In the genomic region with DNA sequence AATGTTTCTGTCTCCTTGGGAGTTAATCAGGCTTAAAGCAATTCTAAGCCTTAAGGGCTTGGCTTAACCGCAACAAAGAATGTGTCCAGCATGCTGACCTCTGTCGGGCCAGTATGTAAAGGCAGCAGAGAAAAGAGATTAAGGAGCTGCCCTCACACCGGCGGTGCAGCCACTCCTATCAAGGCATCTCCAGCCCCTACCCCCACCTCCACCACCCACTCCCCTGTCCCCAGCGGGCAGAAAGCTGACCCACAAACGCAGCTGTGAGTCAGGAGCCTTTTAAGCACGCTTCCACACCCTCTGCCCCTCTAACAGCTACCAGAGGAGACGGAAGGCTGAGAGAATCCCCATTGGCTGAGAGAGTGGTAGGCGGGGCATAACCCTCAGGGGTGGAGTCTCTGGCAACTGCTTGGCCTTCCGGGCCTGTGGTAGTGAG, we compare ENCODE assay signal across 9 mouse cellular contexts. TPM values are rescaled to one million over a fixed set of nuclear protein-coding genes. Genes with fewer than 3 reads are reported as not detected.
DNase-seq lines count a peak whose midpoint lies in the region; ATAC-seq lines count a peak whose summit lies in the region.
"Had no signal": no experiment of that assay in that cellular context is flagged by ENCODE, and none has a peak within 500 bp of the region (broad histone marks: within the 10 kb centered on the region; RNA-seq: fewer than 3 reads in every experiment).

No protein-coding gene starts in this region.

- intact Hi-C loops in left cerebral cortex, postnatal 4 days (cut with DNase I), result no loop called here

- DNase-seq in left cerebral cortex, postnatal 4 days, result peak; percentile 57
- no peak for DNase-seq in left cerebral cortex, adult 8-10 months (ENCODE audit: low spot score in 2 of 2)
- peak; percentile 93 for DNase-seq in forebrain, embryonic 10.5 days (ENCODE audit: extremely low spot score, low spot score)
- DNase-seq in heart, postnatal 4 days, result peak; percentile 72
- peak; percentile 83 for DNase-seq in limb, embryonic 11.5 days (ENCODE audit: low spot score)
- peak; percentile 78 for DNase-seq in testis, postnatal 10 days (ENCODE audit: low spot score)
- DNase-seq in layer of hippocampus, postnatal 25 days (ENCODE audit: extremely low spot score in 1 of 2, low spot score in 1 of 2), result no peak

- H3K9ac ChIP-seq in limb, embryonic 11.5 days (ENCODE audit: low read length), result peak overlapping the region; percentile 40; the same call in 1 of the 2 replicates
- no peak overlapping the region; the same call in 1 of the 2 replicates for H3K9ac ChIP-seq in midbrain, embryonic 12.5 days (replicated peaks)

- peak; percentile 96 for ATAC-seq in limb, embryonic 11.5 days (ENCODE audit: insufficient number of reproducible peaks, low FRiP score, low TSS enrichment, low read depth)
- peak; percentile 96 for ATAC-seq in midbrain, embryonic 12.5 days (ENCODE audit: low FRiP score, low read depth)

- peak overlapping the region; percentile 80 for H3K27ac ChIP-seq in forebrain, embryonic 10.5 days
- no peak overlapping the region for H3K27ac ChIP-seq in limb, embryonic 11.5 days (replicated peaks; ENCODE audit: low read depth, low read length)
- H3K27ac ChIP-seq in midbrain, embryonic 12.5 days (replicated peaks), result peak overlapping the region; percentile 54

- peaks cover 25% of the 10 kb centered on the region for H3K4me1 ChIP-seq in forebrain, embryonic 10.5 days
- H3K4me1 ChIP-seq in limb, embryonic 11.5 days (ENCODE audit: control insufficient read depth, insufficient read depth, low read length), result no peaks in the 10 kb centered on the region
- H3K4me1 ChIP-seq in midbrain, embryonic 12.5 days, result peaks cover 14% of the 10 kb centered on the region; the same call in 1 of the 2 replicates

- H3K4me2 ChIP-seq in limb, embryonic 11.5 days (ENCODE audit: low read depth, severe bottlenecking), result peak overlapping the region; percentile 43
- H3K4me2 ChIP-seq in midbrain, embryonic 12.5 days (replicated peaks), result peak overlapping the region; percentile 43

- H3K4me3 ChIP-seq in forebrain, embryonic 10.5 days, result peak overlapping the region; percentile 44
- H3K4me3 ChIP-seq in limb, embryonic 11.5 days (ENCODE audit: low read depth, low read length), result peak overlapping the region; percentile 25
- H3K4me3 ChIP-seq in midbrain, embryonic 12.5 days, result peak overlapping the region; percentile 32

- no peaks in the 10 kb centered on the region for H3K36me3 ChIP-seq in forebrain, embryonic 10.5 days (replicated peaks)
- no peaks in the 10 kb centered on the region for H3K36me3 ChIP-seq in limb, embryonic 11.5 days (ENCODE audit: control insufficient read depth, insufficient read depth, low read length)
- H3K36me3 ChIP-seq in midbrain, embryonic 12.5 days, result no peaks in the 10 kb centered on the region
- H3K36me3 ChIP-seq: G1E had no signal

- no peaks in the 10 kb centered on the region for H3K9me3 ChIP-seq in forebrain, embryonic 10.5 days
- H3K9me3 ChIP-seq in limb, embryonic 11.5 days (ENCODE audit: control insufficient read depth, low read length), result no peaks in the 10 kb centered on the region
- H3K9me3 ChIP-seq in midbrain, embryonic 12.5 days, result no peaks in the 10 kb centered on the region

- WGBS in forebrain, embryonic 10.5 days, result 1% methylated on average over 10 of the region's 10 CpGs
- under 1% methylated on average over 10 of the region's 10 CpGs for WGBS in limb, embryonic 11.5 days
- 0% methylated on average over 10 of the region's 10 CpGs for WGBS in midbrain, embryonic 12.5 days

- H3K27me3 ChIP-seq in forebrain, embryonic 10.5 days (ENCODE audit: poor library complexity, severe bottlenecking), result peaks cover 86% of the 10 kb centered on the region
- H3K27me3 ChIP-seq in limb, embryonic 11.5 days (ENCODE audit: control insufficient read depth, insufficient read depth, low read length), result no peaks in the 10 kb centered on the region
- H3K27me3 ChIP-seq in midbrain, embryonic 12.5 days, result peaks cover 64% of the 10 kb centered on the region

RNA-seq across cellular contexts. Expression of a gene that starts 18.1 kb away (rescaled TPM):
- 100 to 1,000 TPM in 1 of 2 experiments, 10 to 100 TPM in 1; 98.0 to 123 TPM for total RNA-seq in left cerebral cortex, postnatal 4 days (2021)
- 100 to 1,000 TPM; 118 to 143 (median 135) TPM for total RNA-seq in left cerebral cortex, adult 8-10 months (2022)
- polyA plus RNA-seq in forebrain, embryonic 10.5 days (2016; fragmentation: Nextera tagmentation; extraction: Ambion mirVana), result 22.1 and 27.9 TPM in 2 replicates
- 1 to 10 TPM; 8.3 to 8.7 TPM for total RNA-seq in heart, postnatal 4 days (2021)
- 43.1 and 45.1 TPM in 2 replicates for polyA plus RNA-seq in limb, embryonic 11.5 days (2014; fragmentation: Nextera tagmentation; extraction: Ambion mirVana)
- polyA plus RNA-seq in midbrain, embryonic 12.5 days (2016; fragmentation: Nextera tagmentation; extraction: Ambion mirVana), result 39.2 and 41.3 TPM in 2 replicates
- 100 to 1,000 TPM in 1 of 2 experiments, 10 to 100 TPM in 1; 96.7 to 119 TPM for total RNA-seq in layer of hippocampus, postnatal 25 days (2021)

Comparison
In these comparisons a context has a peak if more than half of its experiments do, and no peak if none do; other contexts are left out.
1. DNase-seq: peak in left cerebral cortex, postnatal 4 days (single experiment), forebrain, embryonic 10.5 days (single experiment), heart, postnatal 4 days (single experiment), limb, embryonic 11.5 days (single experiment) and testis, postnatal 10 days (single experiment); none in left cerebral cortex, adult 8-10 months (0 of 2) and layer of hippocampus, postnatal 25 days (0 of 2).
2. RNA of a gene that starts 18.1 kb away (total RNA-seq): 118 to 143 TPM in left cerebral cortex, adult 8-10 months, 98.0 to 123 TPM in left cerebral cortex, postnatal 4 days and 96.7 to 119 TPM in layer of hippocampus, postnatal 25 days; 8.3 to 8.7 TPM in heart, postnatal 4 days; every median in the first group is over 10 times any median in the second.
3. Peak in every context shown above with its lines, with median percentiles within 50 percentile points of each other: H3K4me3 ChIP-seq.